Mouse (Mus musculus) 3T3-L1 (cell line): ENCODE data around the gene D930048N14Rik.
"Not testable (repeated sequence)": the region's sequence is repeated elsewhere in the genome, so short reads cannot be mapped to it uniquely, and the experiment has no call there.

Source experiments
- DNase-seq: peaks from one replicate; pipeline ENCODE4 v3.0.0-alpha.2; 2015; ENCODE audit warnings: low read depth, low spot score

Gene D930048N14Rik

DNA sequence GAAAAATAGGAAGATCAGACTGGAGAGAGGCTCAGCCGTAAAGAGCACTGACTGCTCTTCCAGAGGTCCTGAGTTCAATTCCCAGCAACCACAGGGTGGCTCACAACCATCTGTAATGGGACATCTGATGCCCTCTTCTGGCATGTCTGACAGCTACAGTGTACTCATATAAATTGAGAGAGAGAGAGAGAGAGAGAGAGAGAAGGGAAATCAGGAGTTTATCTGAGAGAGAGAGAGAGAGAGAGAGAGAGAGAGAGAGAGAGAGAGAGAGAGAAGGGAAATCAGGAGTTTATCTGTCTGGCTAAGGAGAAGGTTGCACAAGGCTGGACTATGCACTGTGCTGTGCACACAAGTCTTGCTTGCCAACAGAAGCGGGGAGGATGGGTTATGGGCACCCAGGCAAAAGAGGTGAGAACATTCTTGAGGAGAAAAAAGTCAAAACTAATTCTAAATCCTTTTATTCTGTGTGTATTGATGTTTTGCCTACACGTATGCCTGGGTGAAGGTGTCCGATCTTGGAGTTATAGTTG lies 2.2 kb downstream of the D930048N14Rik start:
- DNase-seq = no peak

DNA sequence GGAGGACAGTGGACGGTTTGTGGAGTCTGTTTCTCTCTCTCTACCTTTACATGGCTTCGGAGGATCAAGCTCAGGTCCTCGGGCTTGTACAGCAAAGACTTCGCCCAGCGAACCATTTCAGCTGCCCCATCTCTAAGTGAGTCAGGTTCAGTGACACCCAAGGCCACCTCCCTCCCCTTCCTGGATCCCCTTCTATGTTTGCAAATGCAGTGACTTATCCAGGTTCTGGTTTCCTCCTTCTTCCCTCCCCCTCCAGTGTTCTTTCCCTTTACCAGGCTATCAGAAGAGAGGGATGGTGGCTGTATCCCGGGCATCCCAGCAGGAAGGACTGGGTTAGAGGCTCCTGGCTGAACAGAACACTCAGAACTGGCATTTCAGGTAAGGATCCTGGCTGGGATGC lies 3.0 kb downstream of the D930048N14Rik start:
- no peak for DNase-seq

- DNase-seq = no peak
Observed at GRCm38 (mm10) chr11:51654891-51655290, 4.1 kb downstream of the D930048N14Rik start.

GRCm38 (mm10) chr11:51656798-51657521 lies 6.2 kb downstream of the D930048N14Rik start:
- no peak for DNase-seq

DNA sequence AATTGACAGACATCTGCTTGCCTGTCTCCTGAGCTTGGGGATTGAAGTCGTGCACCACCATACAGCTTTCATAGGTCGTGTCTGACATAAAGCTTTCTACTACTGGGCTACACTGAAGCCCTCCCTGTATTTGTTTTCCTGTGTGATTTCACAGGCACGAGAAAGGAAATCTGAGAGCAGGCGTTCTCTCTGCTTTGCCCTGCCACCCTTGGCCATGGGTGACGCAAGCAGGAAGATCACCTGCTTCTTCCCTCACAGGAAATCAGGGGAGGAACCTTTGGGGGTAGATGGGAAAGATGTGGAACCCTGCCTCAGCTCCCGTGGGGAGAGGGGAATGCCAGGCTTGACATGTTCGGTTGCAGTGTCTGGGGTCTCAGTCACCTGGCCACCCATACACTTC lies 7.5 kb downstream of the D930048N14Rik start:
- no peak for DNase-seq

- DNase-seq = peak; percentile 69
Observed at GRCm38 (mm10) chr11:51658705-51659104, 8.0 kb downstream of the D930048N14Rik start.

DNA sequence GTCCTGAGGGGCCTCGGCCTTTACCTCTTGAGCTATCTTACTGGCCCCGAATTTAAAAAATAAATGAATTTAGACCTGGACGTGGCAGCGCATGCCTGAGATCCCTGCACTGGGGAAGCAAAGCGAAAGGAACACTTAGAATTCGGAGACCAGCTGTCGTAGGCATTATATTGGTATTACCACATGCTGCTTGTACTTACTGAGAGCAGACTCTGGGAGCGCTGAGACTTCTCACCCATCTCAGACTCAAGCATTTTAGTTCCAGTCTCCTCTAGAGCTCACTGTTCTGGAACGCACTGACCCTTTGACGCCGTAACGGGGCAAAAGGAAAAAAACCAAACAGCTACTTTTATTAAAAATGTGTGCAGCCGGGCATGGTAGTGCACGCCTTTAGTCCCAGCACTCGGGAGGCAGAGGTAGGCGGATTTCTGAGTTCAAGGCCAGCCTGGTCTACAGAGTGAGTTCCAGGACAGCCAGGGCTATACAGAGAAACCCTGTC lies 11.2 kb downstream of the D930048N14Rik start:
- DNase-seq = no peak

DNA sequence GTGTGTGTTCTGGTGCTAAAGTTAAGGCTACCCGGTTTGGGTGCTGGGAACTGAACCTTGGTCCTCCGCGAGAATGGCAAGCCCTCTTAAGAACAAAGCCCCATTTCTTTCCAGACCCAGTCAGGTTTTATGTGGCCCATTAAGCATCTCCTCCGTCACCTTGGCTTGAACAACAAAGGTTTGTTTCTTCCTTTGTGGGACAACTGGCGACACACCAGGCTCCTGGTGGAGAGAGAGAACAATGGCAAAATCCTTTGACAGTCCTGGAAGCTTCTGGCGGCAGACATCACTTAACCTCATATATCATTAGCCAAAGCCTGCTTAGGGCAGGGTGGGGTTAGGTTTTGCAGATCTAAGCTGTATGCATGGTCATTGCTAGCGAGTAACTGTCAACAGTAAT lies 11.9 kb downstream of the D930048N14Rik start:
- no peak for DNase-seq

DNA sequence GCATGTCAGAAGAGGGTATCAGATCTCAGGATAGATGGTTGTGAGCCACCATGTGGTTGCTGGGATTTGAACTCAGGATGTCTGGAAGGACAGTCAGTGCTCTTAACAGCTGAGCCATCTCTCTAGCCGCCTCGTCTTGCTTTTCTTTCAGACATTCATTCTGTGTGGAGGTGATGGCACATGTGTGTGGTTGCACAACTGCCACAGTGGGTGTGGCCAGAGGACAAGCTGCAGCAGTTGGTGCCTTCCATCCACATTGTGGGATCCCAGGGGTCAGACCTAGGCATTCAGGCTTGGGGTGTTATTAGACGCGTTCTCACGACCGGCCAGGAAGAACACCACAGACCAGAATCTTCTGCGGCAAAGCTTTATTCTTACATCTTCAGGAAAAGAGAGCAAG lies 14.0 kb downstream of the D930048N14Rik start:
- not testable (repeated sequence) for DNase-seq

- DNase-seq = no peak
Observed at GRCm38 (mm10) chr11:51670846-51671245, 20.1 kb downstream of the D930048N14Rik start.

DNA sequence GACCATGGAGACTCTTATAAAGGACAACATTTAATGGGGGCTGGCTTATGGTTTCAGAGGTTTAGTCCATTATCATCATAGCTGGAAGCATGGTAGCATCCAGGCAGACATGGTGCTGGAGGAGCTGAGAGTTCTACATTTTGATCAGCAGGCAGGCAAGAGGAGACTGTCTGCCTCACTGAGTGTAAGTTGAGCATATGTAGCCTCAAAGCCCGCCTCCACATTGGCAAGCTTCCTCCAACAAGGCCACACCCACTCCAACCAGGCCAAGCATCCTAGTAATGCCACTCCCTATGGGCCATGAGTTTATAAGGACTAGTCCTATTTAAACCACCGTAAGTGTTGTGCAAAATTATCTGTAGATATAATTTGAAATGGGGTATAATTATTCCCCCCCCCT lies 20.6 kb downstream of the D930048N14Rik start:
- DNase-seq = peak; percentile 88

DNA sequence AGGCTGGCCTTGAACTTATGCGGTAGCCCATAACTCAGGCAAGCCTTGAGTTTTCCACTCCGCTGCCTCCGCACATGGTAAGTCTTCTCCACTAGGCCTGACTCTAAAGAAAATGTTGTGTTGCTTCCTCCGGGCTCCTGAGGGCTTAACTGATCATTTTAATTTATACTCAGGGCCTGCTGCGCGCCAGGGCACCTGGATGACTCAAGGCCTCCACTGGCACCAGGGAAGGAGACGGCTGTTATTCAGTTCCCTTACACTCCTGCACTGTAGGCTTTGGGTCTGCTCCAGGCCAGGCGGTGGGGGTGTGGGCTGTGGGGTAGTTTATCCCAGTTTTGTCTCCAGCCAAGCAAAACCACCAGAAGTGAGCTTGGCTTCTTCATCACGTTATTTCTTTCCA lies 22.5 kb downstream of the D930048N14Rik start:
- DNase-seq = no peak

DNA sequence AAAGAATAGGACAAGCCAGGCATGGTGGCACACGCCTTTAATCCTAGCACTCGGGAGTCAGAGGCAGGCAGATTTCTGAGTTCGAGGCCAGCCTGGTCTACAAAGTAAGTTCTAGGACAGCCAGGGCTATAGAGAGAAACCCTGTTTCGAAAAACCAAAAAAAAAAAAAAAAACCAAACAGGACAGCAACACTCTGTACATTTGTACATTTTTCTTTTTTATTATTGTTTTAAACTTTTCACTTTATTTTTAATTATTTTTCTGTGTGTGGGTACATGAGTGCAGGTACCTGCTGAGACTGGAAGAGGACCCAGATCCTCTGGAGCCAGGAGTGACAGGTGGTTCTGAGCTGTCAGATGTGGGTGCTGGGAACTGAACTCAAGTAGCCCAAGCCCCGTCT lies 24.6 kb downstream of the D930048N14Rik start:
- DNase-seq = no peak

DNA sequence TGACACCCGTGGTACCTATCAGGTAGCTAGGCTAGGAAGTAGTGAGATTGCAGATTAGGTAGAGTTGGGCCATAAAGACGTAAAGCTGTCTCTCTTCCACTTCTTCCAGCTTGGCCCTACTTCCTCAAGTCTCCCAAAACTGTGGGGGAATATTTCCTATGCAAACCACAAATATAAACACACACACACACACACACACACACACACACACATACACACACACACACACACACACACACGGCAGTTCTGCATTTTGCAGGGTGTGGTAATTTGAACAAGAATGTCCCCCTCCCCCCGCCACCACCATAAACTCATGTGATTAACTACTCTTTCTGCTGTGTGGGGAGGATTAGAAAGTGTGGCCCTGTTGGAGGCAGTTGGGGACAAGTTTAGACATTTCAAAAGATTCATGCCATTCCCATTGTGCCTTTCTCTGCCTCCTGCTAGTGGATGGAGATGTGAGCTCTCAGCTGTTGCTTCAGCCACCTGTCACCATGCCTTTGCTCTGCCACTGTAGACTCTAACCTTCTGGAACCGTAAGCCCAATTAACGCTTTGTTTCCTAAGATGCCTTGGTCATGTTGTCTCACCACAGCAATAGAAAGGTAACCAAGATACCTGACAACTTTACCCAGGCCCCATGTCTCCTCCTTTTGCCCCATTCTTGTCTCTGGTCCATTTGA lies 27.1 kb downstream of the D930048N14Rik start:
- DNase-seq = no peak

DNA sequence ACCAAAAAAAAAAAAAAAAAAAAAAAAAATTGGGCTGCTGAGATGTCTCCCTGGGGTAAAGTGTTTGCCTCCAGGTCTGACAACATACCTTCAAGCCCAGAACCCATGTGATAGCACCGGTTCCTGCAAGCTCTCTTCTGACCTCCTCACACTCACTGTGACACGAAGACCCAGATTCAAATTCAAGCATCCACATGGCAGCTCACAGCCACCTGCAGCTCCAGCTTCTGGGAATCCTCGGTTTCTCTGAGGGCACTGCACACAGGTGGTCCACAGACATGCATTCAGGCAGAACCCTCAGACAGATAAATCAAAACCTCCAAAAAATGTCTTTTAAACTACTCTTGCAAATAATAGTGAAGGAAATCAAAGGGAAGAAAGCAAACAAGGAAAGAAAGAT lies 28.7 kb downstream of the D930048N14Rik start:
- DNase-seq = no peak

- DNase-seq = peak; percentile 88
Observed at GRCm38 (mm10) chr11:51681324-51681975, 30.7 kb downstream of the D930048N14Rik start.

DNA sequence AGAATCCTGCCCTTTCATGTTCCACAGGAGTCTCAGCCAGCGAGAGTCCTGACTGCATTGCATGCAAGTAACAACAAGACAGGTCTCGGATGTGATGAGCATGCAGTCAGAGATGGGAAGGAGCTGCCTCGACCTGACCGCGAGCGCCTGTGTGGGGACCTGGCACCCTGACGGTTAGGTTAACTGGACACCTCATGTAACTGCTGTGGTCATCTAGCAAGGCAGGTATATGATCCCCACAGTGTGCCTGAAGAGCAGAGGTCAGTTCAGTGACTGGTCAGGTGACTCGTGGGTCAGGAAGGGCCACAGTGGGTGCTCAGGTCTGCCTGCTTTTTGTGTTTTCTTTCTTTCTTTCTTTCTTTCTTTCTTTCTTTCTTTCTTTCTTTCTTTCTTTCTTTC lies 31.2 kb downstream of the D930048N14Rik start:
- no peak for DNase-seq

DNA sequence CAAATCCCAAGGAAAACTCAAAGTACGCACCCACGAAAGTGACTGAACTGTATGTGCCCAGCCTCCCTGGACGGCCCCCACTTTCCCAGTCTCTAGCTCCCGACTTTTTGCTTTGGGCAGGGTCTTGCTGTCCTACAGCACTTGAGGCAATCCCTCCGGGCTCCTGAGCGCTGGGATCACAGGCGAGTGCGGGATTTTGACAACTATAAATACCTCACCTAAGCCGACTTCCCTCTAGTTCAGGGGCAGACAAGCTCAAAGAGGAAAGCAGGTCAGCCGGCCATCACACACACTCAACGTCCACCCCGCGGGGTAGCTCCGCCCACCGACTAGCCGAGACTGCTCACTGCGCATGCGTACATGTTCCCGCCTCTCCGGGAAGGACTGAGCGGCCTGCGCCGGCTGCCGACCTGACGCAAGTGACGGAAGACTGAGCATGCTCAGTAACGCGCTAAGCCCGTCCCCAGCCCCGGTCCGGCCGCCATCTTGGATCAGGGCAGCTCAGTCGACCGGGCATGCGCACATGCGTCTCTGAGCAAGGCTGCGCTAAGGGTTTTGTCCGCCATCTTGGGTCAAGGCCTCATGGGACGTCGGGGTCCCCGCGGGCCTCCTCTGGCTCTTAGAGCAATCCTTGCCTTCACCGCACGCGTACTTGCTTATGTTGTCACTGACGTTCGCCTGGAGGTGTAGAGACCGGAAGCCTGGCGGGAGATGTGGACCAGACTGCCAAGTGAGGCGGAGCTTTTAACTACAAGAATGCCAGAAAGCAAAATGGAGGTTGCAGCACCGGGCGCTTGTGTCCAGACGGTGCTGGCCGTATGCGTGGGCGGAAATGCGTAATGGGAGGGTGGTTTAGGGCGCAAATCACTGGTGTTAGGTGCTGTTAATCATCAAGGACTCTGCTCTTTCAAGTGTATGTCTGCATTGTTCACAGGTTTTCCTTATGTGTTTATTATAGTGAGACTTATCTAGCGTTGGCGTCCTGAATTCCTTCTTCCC lies 37.9 kb downstream of the D930048N14Rik start, which contains the start of gene 0610009B22Rik:
Gene 0610009B22Rik (minus strand): TSS at position 545 of the 999 bp plus-strand sequence.
- peak; percentile 99 for DNase-seq

DNA sequence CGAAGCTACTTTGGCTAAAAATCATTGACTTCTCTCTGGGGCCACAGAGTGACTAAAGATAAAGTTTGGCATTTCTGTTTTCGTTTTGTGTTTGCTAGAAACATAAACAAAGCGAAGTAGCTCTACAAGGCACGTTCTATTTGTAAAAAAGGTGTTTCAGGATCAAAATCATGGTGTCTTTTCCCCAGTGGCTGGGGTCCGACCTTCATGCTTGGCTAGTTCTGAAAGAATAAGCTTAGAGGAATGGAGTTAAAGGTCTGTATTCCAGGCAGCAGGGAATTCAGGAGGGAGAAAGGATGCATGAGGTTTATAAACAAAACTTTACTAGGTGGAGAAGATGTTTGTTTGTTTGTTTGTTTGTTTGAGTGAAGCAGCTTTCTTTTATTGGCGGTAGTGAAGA lies 38.6 kb downstream of the D930048N14Rik start:
- no peak for DNase-seq

DNA sequence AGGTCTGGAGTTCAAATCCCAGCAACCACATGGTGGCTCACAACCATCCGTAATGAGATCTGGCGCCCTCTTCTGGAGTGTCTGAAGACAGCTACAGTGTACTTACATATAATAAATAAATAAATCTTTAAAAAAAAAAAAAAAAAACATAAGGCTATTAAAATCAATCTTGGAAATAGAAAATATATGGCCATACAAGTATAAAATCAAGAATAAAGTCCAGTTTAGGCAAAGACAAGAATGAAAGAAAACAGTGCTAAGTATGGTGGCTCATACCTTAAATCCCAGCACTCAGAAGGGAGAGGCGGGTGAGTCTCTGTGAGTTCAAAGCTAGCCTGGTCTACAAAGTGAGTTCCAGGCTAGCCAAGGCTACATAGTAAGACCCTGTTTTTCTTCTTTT lies 39.8 kb downstream of the D930048N14Rik start:
- DNase-seq = not testable (repeated sequence)

DNA sequence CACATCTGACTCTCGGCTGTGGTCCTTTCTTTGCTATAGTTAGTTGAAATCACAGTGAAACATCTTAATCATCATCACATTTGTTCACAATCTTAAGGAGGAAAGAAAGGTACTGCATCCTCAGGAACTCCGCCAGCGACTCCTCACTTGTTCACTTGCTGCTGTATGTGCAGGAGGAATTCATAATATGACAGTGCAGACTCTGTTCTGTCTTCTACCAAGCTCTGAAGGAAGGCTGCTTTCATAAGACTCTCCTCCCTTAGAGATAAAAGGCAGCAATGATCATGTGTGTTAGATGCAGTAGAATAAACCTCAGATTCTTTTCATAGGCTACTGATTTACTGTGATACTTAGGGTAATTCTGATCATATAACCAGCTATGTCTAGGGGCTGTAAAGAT lies 44.2 kb downstream of the D930048N14Rik start:
- DNase-seq = no peak
